Mouse (Mus musculus) left cerebral cortex, adult 2 months (tissue): Measurements from ENCODE around the gene Mei1. TPM values are rescaled to one million over a fixed set of nuclear protein-coding genes. Genes with fewer than 3 reads are reported as not detected.

Experiments
- DNase-seq, 2 experiments: peaks; one replicate each; pipeline ENCODE4 v3.0.0; 2021 to 2022; ENCODE audit warnings: low spot score in 2 of 2, mixed read lengths in 1 of 2; ENCODE audit errors: extremely low spot score in 1 of 2
- H3K27ac ChIP-seq: fragments of 200-600 bp; 2 replicates; pipeline ENCODE4 v1.8.1; 2022
- H3K4me3 ChIP-seq: fragments of 200-600 bp; 2 replicates; pipeline ENCODE4 v1.8.1; 2022
- CTCF ChIP-seq: fragments of 200-600 bp; IDR thresholded peaks from 2 replicates; pipeline ENCODE4 v1.8.1; 2022; ENCODE audit warnings: antibody characterized with exemption, mild to moderate bottlenecking, moderate library complexity
- intact Hi-C: fragments of 180-260 bp; cut with DNase I; formaldehyde crosslinking; loops from one replicate; pipeline ENCODE4 v1.15.1; 2025
- total RNA-seq, 2 experiments: library from RNA; stranded (reverse); gene quantifications; 2 replicates each; pipeline ENCODE4 v1.2.3; 2021

The Mei1 gene
- total RNA-seq, 2 experiments from 2014 or later = 4.0 to 4.5 TPM

DNA sequence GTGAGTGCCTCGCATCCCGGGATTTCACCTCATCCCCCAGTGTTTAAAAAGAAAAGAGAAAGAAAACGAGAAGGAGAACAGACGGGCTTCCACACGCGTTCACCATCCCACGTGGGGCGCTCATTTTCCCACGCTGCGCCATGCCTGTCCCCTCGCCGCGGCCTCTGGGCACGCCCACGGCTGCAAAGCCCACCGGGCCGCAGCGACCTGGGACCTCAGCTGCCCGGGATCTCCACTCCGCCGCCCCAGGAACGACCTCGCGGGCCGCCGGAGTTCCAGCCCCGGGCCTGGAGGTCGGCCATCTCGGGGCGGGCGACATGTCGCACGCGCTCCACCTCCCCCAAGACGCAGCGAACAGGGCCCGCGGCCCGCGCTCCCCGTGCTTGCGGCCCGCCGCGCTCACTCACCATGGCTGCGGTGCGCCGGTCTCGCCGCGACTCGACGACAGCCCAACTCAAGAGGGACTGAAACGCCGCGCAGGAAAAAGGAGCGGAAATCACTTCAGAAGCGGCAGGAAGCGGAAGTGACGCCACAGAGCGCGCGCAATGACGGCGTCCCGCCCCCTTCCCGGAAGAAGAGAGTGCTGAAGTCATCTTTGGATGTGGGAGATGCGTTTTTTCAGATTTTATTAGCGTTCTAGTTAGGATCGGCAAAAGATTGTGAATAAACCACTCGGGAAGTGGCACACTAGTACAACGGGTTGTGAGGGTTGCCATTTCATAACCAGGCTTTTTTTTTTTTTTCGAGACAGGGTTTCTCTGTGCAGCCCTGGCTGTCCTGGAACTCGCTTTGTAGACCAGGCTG lies 22.5 kb upstream of the Mei1 start, which contains the start of gene Snu13:
Snu13 (minus strand) TSS at position 519 of the 804 bp plus-strand sequence.
- Histone ChIP-seq H3K4me3 (peak within 1 kb of the TSS; percentile 96), H3K27ac (peak within 1 kb of the TSS; percentile 91)
- TF ChIP-seq CTCF = no peak
- intact Hi-C loops = loop anchor here (2.0 kb wide), 1 partner anchor 30 kb away; no protein-coding TSS in a partner anchor
- peak; percentile 92 to 93 for DNase-seq

GRCm38 (mm10) chr15:82052544-82052943 lies 17.3 kb upstream of the Mei1 start:
- no peak for TF ChIP-seq CTCF
- no peak for DNase-seq
- H3K27ac ChIP-seq = no peak overlapping the region
- intact Hi-C loops = no loop called here
- H3K4me3 ChIP-seq = no peak overlapping the region

DNA sequence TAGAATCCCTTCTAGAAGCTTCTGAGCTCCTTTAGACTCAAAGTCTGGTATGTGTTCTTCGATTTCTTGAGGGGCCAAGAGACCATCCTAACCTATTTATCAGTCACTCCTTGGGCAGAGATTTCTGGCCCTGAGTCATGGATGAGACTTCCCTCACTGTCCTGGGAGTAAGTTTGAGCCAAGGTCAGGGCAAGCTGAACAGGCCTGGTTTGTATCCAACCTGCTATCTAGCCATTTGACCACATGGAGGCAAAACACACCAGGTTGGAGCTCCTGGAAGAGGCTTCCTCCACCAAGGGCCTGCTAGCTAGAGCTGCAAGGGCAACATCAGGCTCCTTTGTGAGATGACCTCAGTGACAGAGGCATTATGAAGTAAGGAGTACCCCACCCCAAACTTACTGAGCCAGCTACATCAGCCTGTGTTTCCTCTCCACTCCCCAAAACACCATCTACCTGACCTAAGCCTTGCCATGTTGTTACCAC lies 11.0 kb upstream of the Mei1 start, which contains the start of gene 4930407I10Rik:
4930407I10Rik (plus strand) TSS at position 433 of the 483 bp plus-strand sequence.
- no peak within 1 kb of the TSS for H3K4me3 ChIP-seq
- no peak for TF ChIP-seq CTCF
- H3K27ac ChIP-seq = no peak within 1 kb of the TSS
- intact Hi-C loops = no loop called here
- no peak for DNase-seq

- no peak for DNase-seq
- TF ChIP-seq CTCF = no peak
- intact Hi-C loops = loop anchor here (2.0 kb wide), 1 partner anchor 101 kb away; no protein-coding TSS in a partner anchor
- Histone ChIP-seq H3K4me3 (no peak overlapping the region), H3K27ac (no peak overlapping the region)
These were observed 5.9 kb upstream of the Mei1 start for GRCm38 (mm10) chr15:82063909-82064308.

DNA sequence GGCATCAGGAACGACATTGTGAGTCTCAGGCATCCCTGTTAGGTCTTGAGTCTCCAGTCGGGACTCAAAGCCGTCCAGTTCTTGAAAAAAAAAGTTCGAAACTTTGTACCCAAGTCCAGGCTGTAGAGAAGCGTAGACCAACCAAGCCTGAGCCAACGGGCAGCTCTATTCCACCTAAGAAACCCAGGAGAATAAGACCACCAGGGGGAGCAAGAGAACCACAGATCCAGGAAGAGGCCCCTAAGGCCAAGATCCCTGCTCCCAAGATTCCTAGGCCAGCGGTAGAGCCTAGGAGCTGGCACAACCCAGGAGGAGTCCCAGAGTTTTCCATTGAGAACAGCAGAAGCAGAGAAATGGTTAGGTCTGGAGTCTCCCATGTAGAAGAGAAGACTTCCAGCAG lies 4.3 kb upstream of the Mei1 start:
- DNase-seq = peak; percentile 74 to 76
- TF ChIP-seq CTCF = peak; percentile 90
- intact Hi-C loops = loop anchor here (1.0 to 5.0 kb wide), 3 partner anchors 42 to 171 kb away; no protein-coding TSS in a partner anchor
- Histone ChIP-seq H3K27ac (no peak overlapping the region), H3K4me3 (no peak overlapping the region)

GRCm38 (mm10) chr15:82071816-82072469 lies 2.1 kb downstream of the Mei1 start:
- Histone ChIP-seq H3K27ac (no peak overlapping the region), H3K4me3 (no peak overlapping the region)
- DNase-seq = no peak
- no peak for TF ChIP-seq CTCF
- intact Hi-C loops = no loop called here

DNA sequence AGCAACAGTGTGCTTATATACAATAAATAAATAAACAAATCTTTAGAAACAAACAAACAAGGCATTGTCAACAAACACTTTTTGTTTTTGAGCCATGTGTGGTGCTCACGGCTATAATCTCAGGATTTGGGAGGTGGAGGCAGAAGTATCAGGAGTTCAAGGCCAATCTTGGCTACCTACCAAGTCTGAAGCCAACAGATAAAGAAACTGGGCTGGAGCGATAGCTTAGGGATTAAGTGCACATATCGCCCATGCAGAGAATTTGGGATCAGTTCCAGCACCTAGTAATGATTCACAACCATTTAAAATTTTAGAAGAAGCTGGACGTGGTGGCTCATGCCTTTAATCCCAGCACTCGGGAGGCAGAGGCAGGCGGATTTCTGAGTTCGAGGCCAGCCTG lies 3.7 kb downstream of the Mei1 start:
- intact Hi-C loops = no loop called here
- DNase-seq = no peak
- no peak overlapping the region for H3K4me3 ChIP-seq
- TF ChIP-seq CTCF = no peak
- H3K27ac ChIP-seq = no peak overlapping the region

- intact Hi-C loops = no loop called here
- H3K27ac ChIP-seq = no peak overlapping the region
- no peak for TF ChIP-seq CTCF
- no peak for DNase-seq
- no peak overlapping the region for H3K4me3 ChIP-seq
These were observed 10.1 kb downstream of the Mei1 start for GRCm38 (mm10) chr15:82079883-82080282.

DNA sequence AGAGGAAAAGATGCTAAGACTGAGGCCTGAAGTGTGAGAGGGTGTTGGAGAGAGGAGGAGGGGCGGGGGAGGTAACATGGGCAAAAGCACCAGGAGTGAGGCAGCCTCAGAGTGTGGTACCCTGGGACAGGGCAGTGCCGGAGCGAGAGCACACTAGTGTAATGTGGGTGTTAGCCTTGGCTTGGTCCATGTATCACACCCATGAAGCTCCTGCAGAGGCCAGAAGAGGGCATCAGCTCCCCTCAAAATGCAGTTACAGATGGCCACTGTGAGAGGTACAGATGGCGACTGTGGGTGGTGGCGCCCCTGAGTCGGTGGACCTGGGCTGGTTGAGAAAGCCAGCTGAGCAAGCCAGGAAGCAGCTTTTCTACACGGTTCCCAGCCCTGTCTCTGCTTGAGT lies 11.4 kb downstream of the Mei1 start:
- intact Hi-C loops = no loop called here

GRCm38 (mm10) chr15:82085606-82086005 lies 15.8 kb downstream of the Mei1 start:
- intact Hi-C loops = loop anchor here (1.0 to 2.0 kb wide), 2 partner anchors 22 to 53 kb away; no protein-coding TSS in a partner anchor
- peak overlapping the region; percentile 94 for H3K27ac ChIP-seq
- no peak overlapping the region for H3K4me3 ChIP-seq
- no peak for TF ChIP-seq CTCF
- DNase-seq = peak; percentile 21 to 49

More for the DNA sequence above, 11.4 kb downstream of the Mei1 start:
- DNase-seq = peak; percentile 57 to 76
- no peak overlapping the region for H3K4me3 ChIP-seq
- peak; percentile 52 for TF ChIP-seq CTCF
- H3K27ac ChIP-seq = peak overlapping the region; percentile 61; the same call in 1 of the 2 replicates

DNA sequence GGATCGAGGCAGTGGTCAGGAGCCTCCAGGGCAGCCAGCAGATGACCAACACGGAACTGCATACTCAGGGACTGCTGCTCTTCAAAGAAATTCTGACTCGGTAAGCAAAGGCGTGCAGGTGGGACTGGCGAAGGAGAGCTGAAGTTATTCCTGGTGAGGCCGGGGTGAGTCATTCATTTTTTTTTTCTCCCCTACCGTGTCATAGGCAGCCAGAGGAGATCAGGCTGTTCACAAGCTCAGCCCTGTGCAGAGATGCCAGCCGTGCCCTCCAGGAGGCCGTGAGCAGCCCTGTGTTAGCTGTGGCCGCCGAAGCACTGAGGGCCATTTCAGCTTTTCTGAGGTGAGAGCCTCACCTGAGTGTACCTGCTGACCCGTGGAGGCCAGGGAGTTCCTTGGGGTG lies 16.3 kb downstream of the Mei1 start:
- Histone ChIP-seq H3K27ac (peak overlapping the region; percentile 94), H3K4me3 (0 out of 2 replicates have a peak overlapping the region, but pooled peaks have one; percentile 21)
- DNase-seq = peak; percentile 33 to 52
- intact Hi-C loops = loop anchor here (1.0 to 2.0 kb wide), 2 partner anchors 21 to 53 kb away; no protein-coding TSS in a partner anchor
- TF ChIP-seq CTCF = peak; percentile 18

- no peak overlapping the region for H3K4me3 ChIP-seq
- peak; percentile 18 for TF ChIP-seq CTCF
- intact Hi-C loops = loop anchor here (2.0 kb wide), 1 partner anchor 52 kb away; no protein-coding TSS in a partner anchor
- H3K27ac ChIP-seq = peak overlapping the region; percentile 72
- DNase-seq = peak; percentile 46 to 48
These were observed 17.5 kb downstream of the Mei1 start for GRCm38 (mm10) chr15:82087266-82087665.
